Mouse (Mus musculus) B cell, adult 2 months (primary cell): Measurements from ENCODE around the gene Zc3h10.
"Not testable (repeated sequence)": the region's sequence is repeated elsewhere in the genome, so short reads cannot be mapped to it uniquely, and the experiment has no call there.

ENCODE experiments used
- DNase-seq, 2 experiments: peaks; one replicate each; pipeline ENCODE4 v3.0.0; 2022

Zc3h10 gene

DNA sequence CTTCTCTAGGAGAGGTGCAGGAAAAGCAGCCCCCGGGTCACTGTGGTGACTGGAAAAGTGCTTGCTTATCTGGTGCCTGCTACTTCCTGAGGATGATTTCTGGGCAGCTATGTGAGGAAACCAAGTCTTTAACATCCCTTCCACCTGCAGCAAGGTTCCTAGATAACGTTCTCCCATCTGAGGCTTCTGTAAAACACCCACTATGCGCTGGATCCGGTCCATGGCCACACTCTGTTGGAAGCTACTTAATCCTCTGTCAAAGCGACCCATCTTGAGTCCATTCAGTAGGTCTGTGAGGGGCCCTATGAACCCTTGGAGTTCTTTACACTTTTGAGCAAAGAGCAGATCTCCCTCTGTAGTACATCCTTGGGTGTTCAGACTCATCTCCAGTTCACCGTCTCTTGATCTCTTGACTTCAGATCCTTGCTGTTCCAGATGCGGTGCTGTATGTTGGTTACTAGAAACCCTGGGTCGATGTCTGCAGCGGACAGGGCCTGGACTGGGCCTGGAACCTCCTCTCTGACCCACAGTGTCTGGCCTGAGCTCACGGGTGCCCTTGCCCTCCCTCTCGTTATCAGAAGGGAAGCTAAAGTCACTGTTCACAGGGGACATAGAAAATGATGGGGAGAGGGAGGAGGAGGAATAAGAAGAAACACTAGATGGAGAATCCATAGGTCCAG, 2.7 kb upstream of the Zc3h10 start:
- not testable (repeated sequence) for DNase-seq

DNA sequence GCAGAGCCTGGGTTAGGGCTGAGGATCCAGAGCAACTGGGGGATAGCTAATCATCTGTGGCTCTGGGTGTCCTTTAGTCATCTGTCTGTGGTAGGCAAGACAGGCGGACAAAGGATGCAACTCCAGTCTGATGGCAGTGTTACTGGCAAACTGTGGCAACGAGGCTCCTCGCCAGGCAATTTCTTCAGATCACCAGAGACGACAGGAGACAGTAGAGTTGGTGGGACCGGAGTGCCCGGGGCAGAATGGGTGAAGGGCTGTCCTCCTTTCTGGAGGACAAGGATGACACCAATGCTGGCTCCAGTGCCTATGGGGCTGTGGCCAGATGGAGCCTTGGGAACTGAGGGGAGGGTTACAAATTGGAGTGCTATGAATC, 2.1 kb upstream of the Zc3h10 start:
- DNase-seq: peak in 1 of 2 experiments; percentile 7

DNA sequence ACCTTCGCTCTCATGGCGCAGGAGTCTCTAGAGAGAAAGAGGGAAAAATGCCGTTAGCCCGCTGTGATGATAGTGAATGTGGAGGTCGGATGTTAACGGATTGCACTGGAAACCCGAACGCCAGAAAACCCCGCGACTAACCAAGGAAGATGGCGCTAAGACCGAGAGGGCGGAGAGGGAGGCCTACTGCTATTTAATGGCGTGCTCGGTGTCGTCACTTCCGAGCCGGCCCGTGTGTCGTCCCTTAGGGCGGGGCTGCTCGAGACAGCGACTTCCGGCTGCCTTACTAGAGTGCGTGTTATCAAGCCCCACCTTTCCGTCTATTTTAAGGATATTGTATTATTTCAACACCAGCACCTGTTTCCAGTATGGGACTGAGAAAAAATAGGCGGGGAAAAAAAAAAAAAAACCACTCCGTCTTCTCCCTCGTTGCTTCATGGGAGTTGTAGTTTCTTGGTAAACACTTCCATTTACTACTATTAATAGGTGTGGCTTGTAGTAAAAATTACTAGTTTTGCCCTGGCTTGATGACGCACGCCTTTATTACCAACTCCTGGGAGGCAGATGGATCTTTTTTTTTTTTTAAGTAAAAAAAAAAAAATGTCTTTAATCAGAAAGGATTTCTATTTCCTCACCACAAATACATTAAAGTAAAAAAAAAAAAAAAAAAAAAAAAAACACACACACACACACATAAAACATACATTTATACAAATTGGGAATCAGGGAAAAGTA, 1.5 kb upstream of the Zc3h10 start, which contains the start of gene Rpl41:
Rpl41 (minus strand) TSS at position 359 of the 735 bp plus-strand sequence.
- peak; percentile 93 for DNase-seq

DNA sequence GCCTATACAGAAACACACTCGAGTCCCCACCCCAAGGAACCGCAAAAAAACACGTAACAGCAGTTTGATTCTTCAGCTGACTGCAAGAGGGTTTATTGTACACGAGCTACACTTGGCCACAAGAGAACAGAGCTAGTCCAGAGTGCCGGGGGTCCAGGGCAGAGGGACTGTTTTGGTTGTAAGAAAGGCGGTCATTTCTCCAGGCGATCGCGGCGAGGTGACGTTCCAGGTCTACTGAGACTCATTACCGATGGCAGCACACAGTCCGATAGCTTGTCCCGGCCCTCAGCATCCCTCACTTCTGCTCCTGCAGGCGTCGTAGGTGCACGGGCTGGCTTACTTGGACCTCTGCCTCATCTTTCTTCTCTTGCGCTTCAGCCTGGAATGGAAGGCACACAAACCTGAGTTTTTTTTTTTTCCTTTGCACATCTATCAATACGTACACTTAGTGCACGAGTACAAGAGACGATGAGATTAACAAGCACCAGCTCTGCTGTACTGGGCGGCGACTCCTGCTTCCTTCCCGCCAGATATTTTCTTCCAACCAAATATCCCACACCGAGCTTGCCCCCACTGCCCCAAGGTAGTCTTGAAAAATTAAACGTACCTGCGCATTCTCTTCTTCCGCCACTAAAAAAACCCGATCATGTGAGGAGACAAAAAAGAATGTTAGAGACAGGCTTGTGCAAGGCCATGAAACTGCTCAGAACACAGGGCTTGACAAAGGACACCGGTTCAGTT, 647 bp upstream of the Zc3h10 start:
- not testable (repeated sequence) for DNase-seq

DNA sequence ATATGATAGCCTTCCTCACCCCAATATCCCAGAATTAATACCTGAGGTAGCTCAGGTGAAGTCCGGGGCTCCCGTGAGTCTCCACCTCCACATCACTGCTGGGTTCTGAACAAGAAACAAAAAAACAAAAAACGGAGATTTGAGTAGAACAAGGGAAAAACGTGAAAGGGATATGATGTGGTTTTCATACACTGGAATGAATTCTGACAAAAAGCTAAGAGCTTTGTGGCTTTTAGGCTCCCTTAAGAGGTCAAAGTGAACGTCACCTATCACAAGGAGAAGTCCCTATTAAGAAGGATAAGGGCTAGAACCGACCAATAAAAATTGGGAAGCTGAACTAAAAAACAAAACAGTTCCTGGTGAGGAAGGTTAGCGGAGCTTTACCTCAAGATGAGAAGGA, 787 bp downstream of the Zc3h10 start:
- DNase-seq: peak in 1 of 2 experiments; percentile 24

DNA sequence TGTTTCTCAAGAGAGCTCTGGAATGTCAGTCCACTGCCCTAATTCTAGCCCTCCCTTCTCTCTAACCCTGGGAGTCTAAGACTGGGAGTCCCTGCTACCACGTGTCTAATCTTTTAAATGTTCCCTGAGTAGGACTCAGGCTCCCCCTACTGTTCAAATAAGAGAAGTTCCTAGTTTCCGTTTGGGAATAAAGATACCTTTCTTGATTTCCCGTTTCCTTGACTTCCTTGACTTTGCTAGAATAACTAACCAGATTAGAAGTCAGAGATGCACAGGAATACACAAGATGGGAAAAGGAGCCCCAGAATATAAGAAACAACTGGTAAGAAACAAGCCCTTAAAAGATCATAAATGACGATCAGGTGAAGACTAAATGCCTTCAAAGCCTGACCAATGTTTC, 1.2 kb downstream of the Zc3h10 start:
- DNase-seq: peak; percentile 26 to 42

DNA sequence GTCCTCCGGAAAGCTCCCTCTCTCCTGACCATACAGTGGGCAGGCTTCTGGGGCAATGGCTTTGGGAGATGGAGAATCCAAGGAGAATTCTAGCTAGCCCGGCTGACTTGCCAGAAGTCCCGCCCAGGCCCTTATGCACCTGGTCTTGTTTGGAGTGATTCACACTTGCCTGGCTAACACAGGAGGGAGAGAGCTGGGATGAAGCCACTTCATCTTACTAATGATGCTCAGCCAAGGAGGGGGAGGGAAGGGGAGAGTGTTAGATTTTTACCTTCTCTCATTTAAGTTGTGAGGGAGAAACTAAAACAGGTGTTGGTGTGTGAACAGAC, 2.0 kb downstream of the Zc3h10 start:
- DNase-seq: no peak

DNA sequence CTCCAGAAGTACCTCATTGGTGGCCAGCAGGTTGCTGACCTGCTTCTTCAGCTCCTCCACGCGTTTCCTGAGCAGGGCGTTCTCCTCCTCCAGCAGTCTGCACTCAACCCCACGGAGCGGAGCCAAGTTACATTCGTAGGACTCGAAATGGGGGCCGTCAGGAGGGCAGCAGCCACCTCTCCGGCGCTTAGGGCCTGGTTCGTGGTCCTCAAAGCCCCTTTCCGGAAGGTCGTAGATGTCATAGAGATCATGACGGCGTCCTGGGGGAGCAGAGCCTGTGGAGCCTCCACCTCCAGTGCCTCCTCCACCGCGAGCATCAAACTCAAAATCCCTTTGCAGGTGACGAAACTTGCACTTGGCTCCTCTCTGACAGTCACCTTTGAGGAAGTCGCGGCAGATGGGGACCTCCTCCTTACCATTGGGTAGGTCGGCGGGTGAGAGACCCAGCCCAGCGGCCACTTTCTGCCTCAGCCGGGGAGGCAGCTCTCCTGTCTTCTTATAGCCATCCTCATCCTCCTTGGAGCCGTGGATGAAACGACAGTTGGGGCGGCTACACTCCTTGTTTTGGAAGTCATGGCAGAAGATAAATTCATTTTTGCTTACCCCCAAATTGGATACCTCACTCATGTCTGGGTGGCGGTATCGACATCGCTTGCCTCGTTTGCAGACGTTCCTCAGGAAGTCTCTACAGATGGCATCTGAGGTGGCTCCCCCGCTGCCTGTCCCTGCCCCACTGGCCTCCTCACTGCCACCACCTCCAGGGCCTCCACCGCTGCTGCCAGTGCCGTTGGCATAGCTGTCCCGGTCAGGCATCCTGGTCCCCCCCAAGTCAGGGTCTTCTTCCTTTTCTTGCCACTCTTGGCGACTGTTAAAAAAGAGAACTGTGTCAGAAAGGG, 2.7 kb downstream of the Zc3h10 start:
- no peak for DNase-seq

DNA sequence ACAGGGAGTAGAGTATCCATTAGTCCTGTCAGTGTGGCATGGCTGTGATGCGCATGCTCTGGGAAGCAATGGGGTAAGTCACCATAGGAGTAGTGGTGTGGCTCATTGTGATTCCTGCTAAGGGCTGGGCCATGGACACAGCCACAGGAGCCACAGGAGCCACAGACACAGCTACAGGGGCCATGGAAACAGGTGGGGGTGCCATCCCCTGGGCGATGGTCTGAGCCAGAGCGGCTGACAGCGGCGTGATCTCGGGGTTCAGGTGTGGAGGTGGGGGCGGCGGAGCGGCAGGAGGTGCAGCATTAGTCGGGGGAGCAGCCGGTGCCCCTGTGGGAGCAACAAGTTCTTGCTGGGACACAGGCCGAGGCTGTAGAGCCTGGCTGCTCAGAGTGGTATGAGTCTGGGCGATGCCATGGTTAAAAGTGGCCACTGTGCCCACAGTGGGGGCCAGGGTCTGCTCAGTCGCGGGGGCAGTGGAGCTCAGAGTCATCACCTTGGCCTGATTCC, 3.4 kb downstream of the Zc3h10 start:
- no peak for DNase-seq

GRCm38 (mm10) chr10:128543100-128543499, 4.5 kb downstream of the Zc3h10 start:
- no peak for DNase-seq

- DNase-seq: no peak
Observed at GRCm38 (mm10) chr10:128538340-128538870, 9.2 kb downstream of the Zc3h10 start.

DNA sequence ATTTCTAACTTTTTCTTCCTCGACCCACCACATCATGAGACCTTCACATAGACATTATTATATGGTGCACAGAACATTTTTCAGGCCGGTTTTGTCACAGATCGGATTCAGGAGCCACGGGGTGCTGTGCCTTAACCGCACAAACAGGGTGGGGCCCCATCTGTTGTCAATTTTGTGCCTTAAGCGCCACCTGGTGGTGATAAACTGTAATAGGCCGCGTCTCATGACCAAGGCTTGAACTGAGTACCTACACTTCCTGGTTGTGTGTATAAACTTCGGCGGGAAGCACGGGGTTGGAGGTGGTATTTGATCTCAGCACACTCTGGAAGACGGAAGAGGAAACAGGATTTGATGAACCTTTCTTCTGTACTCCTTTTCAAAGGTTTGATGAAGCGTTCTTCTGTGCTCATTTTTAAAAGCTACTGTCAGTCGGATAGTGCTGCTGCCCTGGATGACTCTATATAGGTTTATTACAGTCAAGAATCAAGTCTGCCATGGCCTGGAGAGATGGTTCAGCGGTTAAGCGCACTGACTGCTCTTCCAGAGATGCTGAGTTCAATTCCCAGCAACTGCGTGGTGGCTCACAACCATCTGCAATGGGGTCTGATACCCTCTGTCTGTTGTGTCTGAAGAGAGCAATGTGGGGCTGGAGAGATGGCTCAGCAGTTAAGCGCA, 11.2 kb downstream of the Zc3h10 start:
- DNase-seq: peak; percentile 91 to 94

DNA sequence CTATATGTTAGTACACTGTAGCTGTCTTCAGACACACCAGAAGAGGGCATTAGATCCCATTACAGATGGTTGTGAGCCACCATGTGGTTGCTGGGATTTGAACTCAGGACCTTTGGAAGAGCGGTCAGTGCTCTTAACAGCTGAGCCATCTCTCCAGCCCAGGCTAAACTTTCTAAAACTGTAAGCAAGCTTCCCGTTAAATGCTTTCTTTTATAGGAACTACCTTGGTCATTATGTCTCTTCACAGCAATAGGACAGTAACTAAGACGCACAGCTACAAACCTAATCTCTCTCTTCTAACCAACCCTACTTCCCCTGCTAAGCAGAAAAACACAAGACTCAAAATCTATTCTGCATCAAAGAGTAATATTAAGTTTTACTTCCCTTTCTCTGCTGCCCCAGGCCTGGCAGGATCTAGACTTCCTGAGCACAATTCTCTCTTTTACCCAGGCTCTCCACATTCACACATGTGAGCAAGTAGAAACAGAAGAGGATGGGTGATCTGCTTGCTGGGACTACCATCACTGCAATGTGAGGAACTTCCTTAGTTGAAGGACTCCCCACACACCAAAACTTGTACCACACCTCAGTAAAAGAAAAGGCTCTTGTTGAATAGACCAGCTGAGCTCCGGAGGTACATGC, 11.8 kb downstream of the Zc3h10 start:
- DNase-seq: peak in 1 of 2 experiments; percentile 70

GRCm38 (mm10) chr10:128535206-128535605, 12.4 kb downstream of the Zc3h10 start:
- DNase-seq: peak; percentile 7 to 30

DNA sequence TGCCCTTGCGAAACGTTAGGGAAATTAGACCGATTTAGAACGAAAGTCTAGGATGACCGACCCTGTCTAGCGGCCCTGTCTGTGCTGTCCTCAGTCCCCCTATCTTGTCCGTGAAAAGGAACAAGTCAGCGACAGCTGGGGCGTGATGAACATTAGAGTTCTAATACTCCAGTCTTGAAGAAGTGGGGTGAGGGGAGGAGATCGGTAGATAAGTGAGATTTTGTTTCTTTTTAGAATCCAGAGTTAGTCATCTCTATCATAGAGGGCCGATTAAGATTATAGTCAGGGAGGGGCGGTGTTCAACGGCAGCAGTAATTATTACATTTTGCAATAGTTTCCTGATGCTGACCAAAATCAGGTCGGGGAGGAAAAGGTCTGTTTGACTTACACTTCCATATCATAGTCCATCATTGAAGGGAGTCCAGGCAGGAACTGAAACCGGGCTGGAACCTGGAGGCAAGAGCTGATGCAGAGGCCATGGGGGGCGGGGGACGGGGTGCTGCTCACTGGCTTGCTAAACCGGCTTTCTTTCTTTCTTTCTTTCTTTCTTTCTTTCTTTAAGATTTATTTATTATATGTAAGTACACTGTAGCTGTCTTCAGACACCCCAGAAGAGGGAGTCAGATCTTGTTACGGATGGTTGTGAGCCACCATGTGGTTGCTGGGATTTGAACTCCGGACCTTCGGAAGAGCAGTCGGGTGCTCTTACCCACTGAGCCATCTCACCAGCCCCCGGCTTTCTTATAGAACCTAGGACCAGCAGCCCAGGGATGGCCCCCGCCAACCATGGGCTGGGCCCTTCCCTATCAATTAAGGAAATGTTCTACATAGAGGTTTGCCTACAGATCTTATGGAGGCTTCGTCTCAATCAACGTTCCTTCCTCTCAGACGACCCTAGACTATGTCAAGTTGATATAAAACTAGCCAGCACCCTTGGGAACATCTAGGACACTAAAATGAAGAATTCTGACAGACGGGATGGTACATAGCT, 20.9 kb downstream of the Zc3h10 start:
- DNase-seq: peak; percentile 38 to 41

GRCm38 (mm10) chr10:128525671-128526308, 21.8 kb downstream of the Zc3h10 start, which contains the start of gene Esyt1:
Gene Esyt1, minus strand, starts transcription at chr10:128525871.
- peak; percentile 87 to 91 for DNase-seq

DNA sequence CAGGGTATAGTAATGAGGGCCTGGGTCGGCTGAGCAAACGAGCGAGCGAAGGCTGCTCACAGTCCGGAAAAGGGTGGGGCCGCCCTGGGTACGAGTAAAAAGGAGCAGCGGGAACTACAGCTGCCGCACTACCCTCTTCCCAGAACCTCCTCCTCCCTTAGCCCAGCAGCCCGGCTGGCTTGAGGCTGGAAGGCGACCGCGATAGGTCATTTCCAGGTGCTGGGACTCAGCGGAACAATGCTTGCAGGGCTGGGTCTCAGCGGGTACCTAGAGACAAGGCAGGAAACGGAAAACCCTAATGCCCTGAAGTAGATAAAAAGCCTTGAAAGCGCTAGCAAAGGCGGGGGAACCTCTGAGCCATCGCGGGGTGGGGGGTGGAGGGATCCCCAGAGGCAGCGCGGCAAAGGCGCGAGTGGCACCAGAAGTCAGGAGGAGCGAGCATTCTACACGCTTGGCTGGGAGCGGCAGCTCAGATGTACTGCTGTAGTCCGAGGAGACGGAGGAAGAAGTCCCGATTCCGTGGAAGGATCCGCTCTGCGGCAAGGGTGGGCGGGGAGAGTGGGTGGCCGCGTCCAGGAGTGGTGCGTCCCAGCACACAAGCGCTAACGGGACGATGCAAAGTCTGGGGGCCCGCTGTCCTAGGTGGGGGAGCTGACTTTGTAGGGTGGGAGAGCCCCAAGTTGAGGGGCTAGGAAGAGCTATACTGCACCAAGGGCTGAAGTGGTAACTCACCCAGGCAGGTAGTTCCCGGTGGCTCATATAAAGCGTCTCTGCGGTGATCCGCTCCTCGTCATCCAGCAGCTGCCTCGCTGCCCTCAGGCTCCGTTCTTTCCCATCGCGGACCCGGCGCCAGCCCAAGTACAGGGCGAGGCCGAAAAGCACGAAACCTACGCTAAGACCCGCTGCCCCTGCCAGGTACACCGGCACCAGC, 22.6 kb downstream of the Zc3h10 start:
- peak; percentile 72 to 74 for DNase-seq
